Mouse (Mus musculus) ES-E14 (cell line): ENCODE measurements around the gene Gmpr. TPM values are rescaled to one million over a fixed set of nuclear protein-coding genes. Genes with fewer than 3 reads are reported as not detected.

Experiments
- DNase-seq: peaks from one replicate; pipeline ENCODE4 v3.0.0-alpha.2; 2013; ENCODE audit warnings: low read depth, low spot score
- H3K27ac ChIP-seq: 2 replicates; pipeline ENCODE4 v1.5.1; 2012; ENCODE audit warnings: low read depth, mild to moderate bottlenecking, low read length, moderate library complexity, mixed read lengths; ENCODE audit not compliant: poor library complexity, insufficient read depth, severe bottlenecking
- H3K36me3 ChIP-seq: 2 replicates; pipeline ENCODE4 v1.6.1; 2012; ENCODE audit warnings: mild to moderate bottlenecking, low read length, moderate library complexity, mixed read lengths; ENCODE audit not compliant: control insufficient read depth, poor library complexity, insufficient read depth, severe bottlenecking
- H3K4me1 ChIP-seq, 2 experiments: fragments of 150-350 bp in 1 of 2; sonication (generic) in 1 of 2; 2 replicates each; pipeline ENCODE4 v1.6.1; 2012; ENCODE audit warnings: low read length in 2 of 2, mild to moderate bottlenecking in 1 of 2, mixed read lengths in 1 of 2; ENCODE audit not compliant: control insufficient read depth in 2 of 2, insufficient read depth in 2 of 2, poor library complexity in 1 of 2
- H3K4me3 ChIP-seq, 2 experiments: fragments of 150-350 bp in 1 of 2; sonication (generic) in 1 of 2; 2 replicates each; pipeline ENCODE4 v1.5.1; 2012; ENCODE audit warnings: low read length in 2 of 2, low read depth in 1 of 2, mild to moderate bottlenecking in 1 of 2, mixed read lengths in 1 of 2; ENCODE audit not compliant: insufficient read depth in 1 of 2, poor library complexity in 1 of 2, severe bottlenecking in 1 of 2
- H3K9ac ChIP-seq: 2 replicates; pipeline ENCODE4 v1.6.1; 2012; ENCODE audit warnings: low read depth, mild to moderate bottlenecking, low read length, mixed read lengths; ENCODE audit not compliant: poor library complexity, insufficient read depth, severe bottlenecking
- H3K9me3 ChIP-seq: fragments of 150-350 bp; sonication (generic); 2 replicates; pipeline ENCODE4 v1.6.1; 2012; ENCODE audit warnings: low read depth, mild to moderate bottlenecking, low read length; ENCODE audit not compliant: control insufficient read depth, insufficient read depth
- CHD2 ChIP-seq: IDR thresholded peaks from 2 replicates; pipeline ENCODE4 v1.6.1; 2014; ENCODE audit warnings: mild to moderate bottlenecking, low read depth, low read length, inconsistent platforms
- HCFC1 ChIP-seq: IDR thresholded peaks from 2 replicates; pipeline ENCODE4 v1.6.1; 2012; ENCODE audit warnings: low read length, inconsistent platforms, borderline replicate concordance; ENCODE audit not compliant: insufficient read depth
- MAFK ChIP-seq: IDR thresholded peaks from 2 replicates; pipeline ENCODE4 v1.6.1; 2014; ENCODE audit warnings: mild to moderate bottlenecking, low read depth, low read length, inconsistent platforms; ENCODE audit not compliant: insufficient read depth
- ZC3H11A ChIP-seq: IDR thresholded peaks from 2 replicates; pipeline ENCODE4 v1.6.1; 2012; ENCODE audit warnings: low read depth, mild to moderate bottlenecking, inconsistent platforms, low read length, borderline replicate concordance
- ZNF384 ChIP-seq: IDR thresholded peaks from 2 replicates; pipeline ENCODE4 v1.6.1; 2012; ENCODE audit warnings: low read depth, low read length, inconsistent platforms
- in situ Hi-C, 2 experiments: fragments of 600-800 bp; cut with MboI; formaldehyde crosslinking; loops; one replicate each; pipeline ENCODE4 v1.15.1; 2025; ENCODE audit warnings: low sequenced_read_pairs in 2 of 2, inconsistent platforms in 1 of 2; ENCODE audit not compliant: unreplicated experiment in 2 of 2
- total RNA-seq: library from RNA; depleted of rRNA; stranded (reverse); fragments of 300-350 nt; gene quantifications from 2 replicates; pipeline ENCODE4 v1.2.3, GENCODE M21; 2012

Gmpr gene
- total RNA-seq, 1 experiment, result 9.6 TPM

GRCm38 (mm10) chr13:45538532-45539204 lies 31.4 kb downstream of the Gmpr start:
- Histone ChIP-seq H3K36me3 (no peaks in the 10 kb centered on the region; the same call in 1 of the 2 replicates), H3K4me3 (no peak overlapping the region), H3K27ac (no peak overlapping the region), H3K4me1 (no peaks in the 10 kb centered on the region), H3K9ac (no peak overlapping the region), H3K9me3 (no peaks in the 10 kb centered on the region)
- DNase-seq, result no peak
- TF ChIP-seq CHD2 (no peak), HCFC1 (no peak), ZC3H11A (no peak), ZNF384 (no peak), MAFK (no peak)
- in situ Hi-C loops, result no loop called here

GRCm38 (mm10) chr13:45539205-45539568 lies 31.9 kb downstream of the Gmpr start:
- in situ Hi-C loops, result no loop called here
- H3K4me3 ChIP-seq, result no peak overlapping the region
- TF ChIP-seq ZNF384 (no peak), HCFC1 (no peak), MAFK (no peak), ZC3H11A (no peak), CHD2 (no peak)
- H3K27ac ChIP-seq, result no peak overlapping the region
- H3K9ac ChIP-seq, result no peak overlapping the region
- DNase-seq, result peak; percentile 47
- no peaks in the 10 kb centered on the region; the same call in 1 of the 2 replicates for H3K36me3 ChIP-seq
- H3K9me3 ChIP-seq, result no peaks in the 10 kb centered on the region
- H3K4me1 ChIP-seq, result no peaks in the 10 kb centered on the region

GRCm38 (mm10) chr13:45545974-45546373 lies 38.7 kb downstream of the Gmpr start:
- Histone ChIP-seq H3K9me3 (no peaks in the 10 kb centered on the region), H3K4me1 (no peaks in the 10 kb centered on the region), H3K27ac (no peak overlapping the region), H3K36me3 (no peaks in the 10 kb centered on the region; the same call in 1 of the 2 replicates), H3K9ac (no peak overlapping the region), H3K4me3 (no peak overlapping the region)
- TF ChIP-seq ZNF384 (no peak), HCFC1 (no peak), CHD2 (no peak), ZC3H11A (no peak)
- in situ Hi-C loops, result no loop called here
- no peak for DNase-seq

- H3K36me3 ChIP-seq, result no peaks in the 10 kb centered on the region; the same call in 1 of the 2 replicates
- DNase-seq, result no peak
- no peaks in the 10 kb centered on the region for H3K4me1 ChIP-seq
- in situ Hi-C loops, result no loop called here
- no peak overlapping the region for H3K27ac ChIP-seq
- no peak overlapping the region for H3K9ac ChIP-seq
- H3K9me3 ChIP-seq, result no peaks in the 10 kb centered on the region
- no peak overlapping the region for H3K4me3 ChIP-seq
- TF ChIP-seq MAFK, result no peak
- TF ChIP-seq ZNF384, result no peak
- TF ChIP-seq HCFC1, result no peak
- no peak for TF ChIP-seq CHD2
- no peak for TF ChIP-seq ZC3H11A
These were observed 39.7 kb downstream of the Gmpr start for GRCm38 (mm10) chr13:45546946-45547345.

- Histone ChIP-seq H3K4me3 (no peak overlapping the region), H3K27ac (no peak overlapping the region), H3K4me1 (no peaks in the 10 kb centered on the region), H3K36me3 (no peaks in the 10 kb centered on the region), H3K9me3 (no peaks in the 10 kb centered on the region), H3K9ac (no peak overlapping the region)
- no peak for DNase-seq
- in situ Hi-C loops, result no loop called here
- TF ChIP-seq ZC3H11A (no peak), CHD2 (no peak), HCFC1 (no peak), ZNF384 (no peak), MAFK (no peak)
These were observed 40.3 kb downstream of the Gmpr start for GRCm38 (mm10) chr13:45547549-45547948.
